Mouse (Mus musculus) right cerebral cortex, postnatal 4 days (tissue): ENCODE data around the gene Tubd1.

Experiments used
- DNase-seq: peaks from one replicate; pipeline ENCODE4 v3.0.0-alpha.2; 2022

The Tubd1 gene

DNA sequence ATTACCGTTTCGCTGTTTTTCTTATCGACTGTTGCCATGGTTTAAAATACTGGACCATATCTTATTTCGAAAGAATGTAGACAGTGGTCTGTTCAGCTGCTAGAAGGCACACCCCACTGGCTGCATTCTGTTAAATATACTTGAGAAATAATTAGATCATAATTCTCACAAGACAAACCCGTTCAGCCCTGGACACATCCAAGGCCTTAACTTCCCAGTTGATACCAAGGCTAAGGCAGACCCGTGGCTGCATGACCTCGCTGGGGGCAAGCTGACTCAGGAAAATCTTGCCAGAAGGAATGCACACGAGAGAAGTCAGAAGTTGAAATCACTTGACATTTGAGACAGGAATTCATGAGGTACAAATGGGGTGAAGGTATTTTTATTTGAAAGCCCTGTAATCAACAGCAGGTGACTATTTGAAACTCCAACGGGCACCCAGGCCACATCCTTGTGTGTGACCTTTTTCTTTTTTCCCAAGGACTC is 25.5 kb downstream of the Tubd1 start:
- no peak for DNase-seq

DNA sequence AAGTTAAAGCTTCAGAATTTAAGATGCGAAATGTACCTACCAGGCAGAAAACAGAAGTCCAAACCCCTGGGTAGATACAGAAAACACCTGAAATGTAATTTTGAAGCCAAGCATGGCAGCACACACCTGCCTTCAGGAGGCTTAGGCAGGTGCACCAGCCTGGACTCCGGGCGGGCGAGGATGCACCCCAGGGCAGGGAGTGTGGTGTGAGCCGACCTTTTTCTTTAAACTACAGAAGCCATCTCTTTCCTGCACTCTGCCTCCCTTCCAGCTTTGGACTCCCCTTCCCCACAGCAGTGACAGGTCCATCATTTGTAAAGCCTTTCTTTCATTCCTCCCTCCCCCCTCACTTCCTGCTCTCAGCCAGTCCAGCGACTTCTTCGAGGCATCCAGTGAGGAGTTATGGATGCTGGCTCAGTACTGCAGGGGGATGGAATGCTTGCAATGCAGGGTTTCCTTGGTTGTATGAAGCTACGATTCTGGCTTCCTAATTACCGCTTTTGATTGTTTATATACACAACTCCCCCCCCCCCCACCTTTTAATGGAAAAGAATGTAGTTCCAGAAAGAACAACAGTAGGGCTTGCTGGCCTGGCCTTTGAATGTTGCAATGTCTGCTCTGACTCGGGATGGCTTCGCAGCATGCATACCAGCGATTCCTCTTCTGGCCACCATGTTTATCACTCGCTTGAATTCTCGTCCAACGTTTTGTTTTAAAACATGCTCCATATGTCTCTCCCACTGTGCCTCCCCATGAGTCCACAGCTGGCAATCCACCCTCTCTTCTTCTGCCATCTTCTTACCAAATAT is 26.5 kb downstream of the Tubd1 start:
- DNase-seq, result no peak

- DNase-seq, result no peak
These were observed 27.1 kb downstream of the Tubd1 start for GRCm38 (mm10) chr11:86571871-86572270.

DNA sequence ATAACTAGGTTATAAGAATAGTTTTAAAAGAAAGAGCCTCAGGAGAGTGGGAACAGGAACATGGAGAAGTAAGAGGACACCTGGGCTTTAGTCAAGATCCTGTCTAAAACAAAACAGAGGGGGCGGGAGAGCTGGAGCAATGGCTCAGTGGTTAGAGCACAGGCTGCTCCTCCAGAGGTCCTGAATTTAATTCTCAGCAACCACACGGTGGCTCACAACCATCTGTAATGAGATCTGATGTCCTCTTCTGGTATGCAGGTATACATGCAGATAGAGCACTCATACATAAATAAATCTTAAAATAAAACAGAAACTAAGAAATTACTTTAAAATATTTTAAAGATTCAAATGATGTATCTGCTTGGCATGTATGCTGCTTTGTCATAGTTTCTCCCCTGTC is 27.8 kb downstream of the Tubd1 start:
- no peak for DNase-seq

- DNase-seq, result no peak
These were observed 28.9 kb downstream of the Tubd1 start for GRCm38 (mm10) chr11:86573646-86574231.

DNA sequence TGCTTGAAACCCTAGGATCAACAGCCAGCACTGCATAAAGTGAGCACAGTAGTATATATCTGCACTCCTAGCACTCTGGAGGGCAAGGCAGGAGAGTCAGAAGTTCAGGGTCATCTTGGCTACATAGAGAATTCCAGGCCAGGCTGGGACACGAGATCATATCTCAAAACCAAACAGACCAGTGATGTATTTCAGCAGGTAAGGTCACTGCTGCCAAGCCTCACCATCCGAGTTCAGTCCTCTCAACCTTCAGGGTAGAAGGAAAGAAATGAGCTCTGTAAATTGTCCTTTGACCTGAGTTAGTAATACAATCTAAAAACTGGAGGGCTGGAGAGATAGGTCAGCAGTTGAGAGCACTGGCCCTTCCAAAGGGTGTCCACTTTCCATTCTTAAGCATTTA is 29.6 kb downstream of the Tubd1 start:
- no peak for DNase-seq

DNA sequence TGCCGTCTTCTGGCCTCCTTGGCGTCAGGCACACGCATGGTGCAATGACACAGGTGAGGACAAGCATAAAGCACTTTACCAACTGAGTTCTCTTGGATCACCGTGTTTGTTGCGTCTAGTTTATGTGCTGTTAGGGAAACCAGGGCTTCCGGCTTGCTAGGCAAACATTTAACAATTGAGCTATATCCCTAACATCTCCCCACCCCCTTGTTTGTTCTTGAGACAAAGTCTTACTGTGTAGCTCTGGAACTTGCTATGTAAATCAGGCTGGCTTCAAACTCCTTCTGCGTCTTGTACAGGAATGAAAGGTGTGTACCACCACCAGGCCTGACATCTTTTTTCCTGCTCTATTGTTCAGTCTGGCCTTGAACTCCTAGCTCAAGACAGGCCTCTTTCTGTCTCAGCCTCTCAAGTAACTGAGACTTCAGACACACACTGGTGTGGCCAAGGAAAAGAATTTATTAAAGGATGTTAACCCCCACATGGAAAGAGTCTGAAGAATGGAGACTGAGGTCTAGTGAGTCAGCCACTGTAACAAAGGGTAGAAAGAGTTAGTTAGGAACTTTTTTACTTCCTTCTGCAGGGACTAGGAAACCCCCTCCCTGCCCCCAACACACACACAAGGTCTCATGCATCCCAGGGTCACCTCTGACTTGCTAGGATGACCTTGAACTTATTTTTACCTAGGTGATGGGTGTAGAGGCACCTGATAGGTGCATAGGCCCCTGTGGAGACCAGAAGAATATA is 31.0 kb downstream of the Tubd1 start:
- no peak for DNase-seq

DNA sequence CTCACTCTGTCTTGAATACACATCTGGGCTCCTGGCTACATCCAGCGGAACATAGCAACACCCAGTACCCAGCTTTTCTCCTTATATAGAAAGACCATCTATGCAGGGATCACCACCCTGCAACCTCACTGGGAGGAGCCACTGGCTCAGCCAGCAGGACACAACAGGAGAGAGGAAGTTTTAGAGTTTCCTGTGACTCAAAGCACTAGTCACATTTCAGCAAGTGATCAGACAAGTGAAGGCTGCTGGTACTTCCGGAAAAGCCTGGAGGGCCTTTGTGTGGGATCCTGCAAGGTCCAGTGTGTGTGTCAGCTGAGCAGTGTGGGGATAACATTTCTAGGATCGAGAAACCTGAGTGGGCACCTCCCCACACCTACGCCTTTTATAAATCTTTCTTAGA is 32.4 kb downstream of the Tubd1 start:
- DNase-seq, result no peak

DNA sequence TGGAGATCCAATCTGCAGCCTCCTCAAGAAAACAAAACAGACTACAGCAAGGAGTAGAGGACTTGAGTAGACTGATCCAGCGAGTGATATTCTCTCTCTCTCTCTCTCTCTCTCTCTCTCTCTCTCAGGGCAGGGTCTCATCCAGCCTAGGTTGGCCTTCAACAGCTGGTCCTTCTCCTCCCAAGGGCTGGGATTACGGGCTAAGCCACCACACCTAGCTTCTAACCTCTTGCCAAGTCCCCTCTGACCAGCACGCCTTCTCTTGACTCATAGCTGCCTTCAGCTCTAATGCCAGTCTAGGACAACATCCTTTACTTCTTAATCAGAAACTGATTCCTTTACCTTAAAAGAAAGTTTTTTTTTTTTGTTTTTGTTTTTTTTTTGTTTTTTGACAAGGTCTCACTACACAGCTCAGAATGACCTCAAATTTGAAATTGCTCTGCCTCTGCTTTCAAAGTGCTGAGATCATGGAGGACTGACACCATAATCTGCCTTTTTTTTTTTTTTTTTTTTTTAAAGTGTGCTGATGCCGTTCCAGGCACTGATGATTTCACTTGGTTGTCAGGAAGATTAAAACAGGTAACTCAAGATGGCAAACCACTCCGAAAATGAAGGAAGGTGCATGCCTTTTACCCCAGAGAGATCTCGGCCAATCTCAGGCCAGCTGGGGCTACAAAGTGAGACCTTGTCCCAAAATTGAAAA is 33.5 kb downstream of the Tubd1 start:
- DNase-seq, result no peak

DNA sequence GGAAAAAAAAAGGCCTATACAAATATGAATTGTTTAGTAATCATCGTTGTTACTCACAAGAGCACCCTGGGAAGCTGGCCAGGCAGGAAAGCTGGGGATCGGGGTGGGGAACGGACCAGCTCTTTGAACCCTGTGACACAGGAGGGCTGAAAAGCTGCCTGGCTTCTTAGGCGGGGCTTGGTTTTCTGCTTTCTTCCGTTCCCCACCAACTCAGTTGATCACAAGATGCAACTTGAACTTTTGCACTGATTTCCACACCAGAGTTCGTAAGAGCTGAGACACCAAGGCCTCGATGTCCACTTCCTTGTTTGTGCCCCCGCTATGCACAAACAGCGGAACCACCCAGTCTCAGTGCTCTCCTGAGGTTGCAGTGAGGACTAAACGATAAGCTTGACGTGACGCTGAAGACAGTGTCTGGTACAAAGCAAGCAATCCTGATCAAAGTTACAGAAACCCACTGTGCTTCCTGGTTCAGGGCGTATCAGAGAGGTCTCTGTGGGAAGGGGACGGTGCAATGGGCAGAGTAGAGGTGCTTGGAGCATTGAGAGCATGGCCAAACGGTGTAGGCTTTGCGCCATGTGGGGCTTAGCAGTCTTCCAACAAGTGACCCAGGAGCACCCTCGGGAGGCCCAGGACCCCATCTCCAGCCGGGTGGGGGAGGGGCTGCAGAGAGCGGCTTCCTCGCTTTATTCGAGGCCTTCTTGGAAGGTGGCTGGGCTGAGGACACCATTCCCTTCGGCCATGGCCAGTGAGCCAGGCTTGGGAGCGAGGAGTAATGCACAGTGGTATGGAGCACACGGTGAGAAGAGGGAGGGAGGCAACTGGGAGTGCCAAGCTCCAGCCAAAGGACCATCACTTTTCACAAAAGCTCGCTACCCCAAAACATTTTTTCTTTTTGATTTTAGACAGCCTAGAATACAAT is 34.3 kb downstream of the Tubd1 start:
- DNase-seq, result no peak

GRCm38 (mm10) chr11:86579731-86580318 is 35.0 kb downstream of the Tubd1 start:
- no peak for DNase-seq

- no peak for DNase-seq
These were observed 35.7 kb downstream of the Tubd1 start for GRCm38 (mm10) chr11:86580319-86581113.

DNA sequence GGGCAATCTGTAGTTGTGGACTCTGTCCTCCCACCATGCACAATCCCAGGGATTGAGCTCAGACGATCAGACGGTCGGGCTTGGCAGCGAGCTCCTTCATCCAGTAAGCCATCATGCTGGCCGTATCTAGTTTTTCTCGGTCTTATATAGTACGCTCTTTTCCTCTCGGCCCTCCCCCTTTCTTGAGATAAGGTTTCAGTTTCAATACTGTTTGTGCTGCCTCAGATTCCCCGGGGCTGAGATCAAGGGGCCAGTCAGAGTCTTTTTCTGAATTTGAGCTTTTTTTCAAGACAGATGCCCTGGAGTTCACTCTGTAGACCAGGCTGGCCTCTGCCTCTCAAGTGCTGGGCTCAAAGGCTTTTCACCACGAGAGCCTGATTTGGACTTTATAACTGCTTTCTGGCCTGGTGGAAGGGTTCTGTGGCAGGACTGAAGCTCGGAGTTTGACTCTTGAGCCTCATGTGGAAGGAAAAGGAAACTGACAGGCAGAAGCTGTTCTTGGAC is 36.5 kb downstream of the Tubd1 start:
- DNase-seq, result no peak

GRCm38 (mm10) chr11:86581943-86582542 is 37.3 kb downstream of the Tubd1 start:
- no peak for DNase-seq

GRCm38 (mm10) chr11:86582543-86583260 is 37.9 kb downstream of the Tubd1 start:
- no peak for DNase-seq

DNA sequence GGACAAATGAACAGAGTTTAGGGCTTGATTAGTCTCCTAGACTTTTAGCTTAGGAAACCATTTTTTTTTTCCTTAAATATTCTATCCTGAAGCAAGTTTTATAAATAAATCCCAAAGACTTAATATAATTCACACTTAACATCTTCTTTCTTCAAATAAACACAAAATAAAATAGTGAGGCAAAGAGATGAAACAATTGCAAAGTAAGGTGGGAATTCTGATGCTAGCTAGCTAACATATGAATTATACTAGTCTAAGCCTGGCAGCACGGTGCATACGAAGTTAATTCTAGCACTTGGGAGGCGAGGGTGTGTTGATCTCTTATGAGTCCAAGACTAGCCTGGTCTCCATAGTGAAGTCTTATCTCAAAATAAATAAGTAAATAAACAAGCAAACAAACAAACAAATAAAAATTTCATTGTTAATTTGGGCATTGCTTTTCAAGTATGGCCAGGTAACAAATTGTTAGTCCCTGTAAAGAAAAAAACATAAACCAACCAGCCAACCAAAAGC is 38.6 kb downstream of the Tubd1 start:
- DNase-seq, result no peak

DNA sequence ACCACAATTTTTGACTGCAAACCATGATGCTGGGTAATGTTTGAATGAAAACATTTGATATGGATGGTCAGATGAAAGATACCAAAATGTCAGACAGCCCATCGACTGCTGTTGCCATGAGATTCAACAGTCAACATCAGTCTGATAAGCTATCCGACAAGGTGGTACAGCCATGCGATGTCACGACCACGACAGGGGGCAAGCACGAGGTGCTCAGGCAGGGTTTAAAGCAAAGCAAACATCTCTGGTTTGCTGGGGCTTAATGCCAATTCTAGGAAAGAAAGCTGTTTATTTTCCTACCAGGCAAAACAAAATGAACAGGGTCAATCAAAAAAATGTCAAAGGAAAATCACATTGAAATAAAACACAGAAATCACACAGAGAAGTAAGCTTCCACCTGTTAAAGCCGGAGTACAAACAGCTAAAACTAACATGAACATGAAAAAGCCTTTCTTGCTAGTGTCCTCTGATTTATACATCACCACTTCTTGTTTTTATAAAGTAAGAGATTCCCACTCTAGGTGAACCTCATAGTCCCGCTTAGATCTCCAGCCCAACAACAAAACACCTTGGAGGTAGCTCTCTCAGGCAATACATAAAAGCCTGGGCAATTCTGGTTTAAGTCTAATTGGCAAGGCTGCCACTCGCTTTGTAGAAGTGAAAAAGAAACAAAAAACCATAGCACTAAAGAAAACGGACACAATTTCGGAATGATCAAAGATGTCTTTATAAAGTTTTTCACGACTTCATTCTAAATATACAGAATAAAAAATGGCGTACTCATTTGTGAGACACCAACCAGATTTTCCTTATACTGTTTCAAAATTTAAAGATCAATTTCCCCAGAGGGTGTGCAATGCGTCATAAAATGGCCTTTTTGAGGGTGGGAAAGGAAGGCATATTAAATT is 39.5 kb downstream of the Tubd1 start:
- DNase-seq, result no peak
